Mouse (Mus musculus) embryonic fibroblast, embryonic 13.5 days (primary cell): ENCODE results near the gene Fam213b.

ENCODE experiments used
- CTCF ChIP-seq: IDR thresholded peaks from 2 replicates; pipeline ENCODE4 v1.5.1; 2011; ENCODE audit warnings: mild to moderate bottlenecking, control low read depth, low read length, moderate library complexity, borderline replicate concordance; ENCODE audit not compliant: insufficient read depth
- POLR2A ChIP-seq: IDR thresholded peaks from 2 replicates; pipeline ENCODE4 v1.6.1; 2011; ENCODE audit warnings: low read depth, mild to moderate bottlenecking, control low read depth, low read length, moderate library complexity

DNA sequence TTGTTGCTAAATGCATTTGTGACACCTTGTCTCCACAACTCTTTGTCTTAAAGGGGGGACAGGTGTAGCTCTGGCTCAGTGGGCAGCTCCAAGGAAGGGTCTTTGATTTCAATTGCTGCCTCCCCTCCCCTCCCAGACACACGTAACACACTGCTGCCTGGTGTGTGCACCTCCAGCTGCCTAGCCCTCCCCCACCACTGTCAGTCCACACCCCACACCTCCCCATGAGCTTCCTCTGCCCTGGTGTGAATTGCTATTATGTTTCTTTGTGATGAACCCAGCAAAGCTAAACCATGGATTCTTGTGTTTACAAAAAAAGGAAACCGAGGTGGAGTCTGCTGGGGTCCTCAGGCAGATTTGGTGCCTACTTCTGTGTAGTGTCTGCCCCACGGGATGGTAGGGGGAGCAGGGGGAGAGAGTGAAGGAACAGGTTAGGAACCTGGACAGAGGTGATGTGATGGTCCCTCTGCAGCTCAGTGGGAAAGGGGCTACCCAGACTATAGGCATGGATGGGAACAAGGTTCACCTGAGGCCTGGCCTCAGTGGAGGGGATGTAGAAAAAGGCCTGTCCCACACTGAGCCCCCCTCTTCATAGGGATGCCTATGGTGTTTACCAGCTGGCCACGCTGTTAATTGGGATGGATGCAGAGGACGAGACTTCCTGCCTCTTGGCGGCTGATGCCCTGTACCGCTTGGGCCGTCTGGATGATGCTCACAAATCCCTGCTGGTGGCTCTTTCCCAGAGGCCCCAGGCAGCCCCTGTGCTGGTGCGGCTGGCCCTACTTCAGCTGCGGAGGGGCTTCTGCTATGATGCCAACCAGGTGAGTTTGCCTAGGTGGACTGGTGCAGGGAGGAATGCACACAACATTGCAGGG, 41.3 kb downstream of the Fam213b start:
- TF ChIP-seq CTCF, result no peak
- no peak for TF ChIP-seq POLR2A
